Mouse (Mus musculus) layer of hippocampus, postnatal 25 days (tissue): ENCODE measurements around the gene Dhrs4. TPM values are rescaled to one million over a fixed set of nuclear protein-coding genes. Genes with fewer than 3 reads are reported as not detected.

ENCODE experiments used
- DNase-seq, 2 experiments: peaks; one replicate each; pipeline ENCODE4 v3.0.0; 2022; ENCODE audit warnings: mixed read lengths in 2 of 2, low spot score in 1 of 2; ENCODE audit errors: extremely low spot score in 1 of 2
- total RNA-seq, 2 experiments: library from RNA; stranded (reverse); gene quantifications; 2 replicates each; pipeline ENCODE4 v1.2.3; 2021

The Dhrs4 gene
- total RNA-seq, 2 experiments from 2014 or later, result 20.7 to 22.1 TPM

GRCm38 (mm10) chr14:55524062-55524461 is 45.5 kb downstream of the Dhrs4 start:
- no peak for DNase-seq

- DNase-seq, result no peak
These were observed 46.2 kb downstream of the Dhrs4 start, which contains the start of gene Nrl for GRCm38 (mm10) chr14:55524785-55525184. Nrl (minus strand) TSS chr14:55524981.

GRCm38 (mm10) chr14:55526674-55527073 is 48.1 kb downstream of the Dhrs4 start:
- DNase-seq, result no peak

GRCm38 (mm10) chr14:55527940-55528339 is 49.4 kb downstream of the Dhrs4 start:
- no peak for DNase-seq

- peak in 1 of 2 experiments; percentile 62 for DNase-seq
These were observed 57.7 kb downstream of the Dhrs4 start for GRCm38 (mm10) chr14:55536116-55536745.

Other genes starting within 250 kb of the Dhrs4 start
- gene Carmil3, start 11.9 kb downstream of the Dhrs4 start, total RNA-seq, result 10 to 100 TPM; 47.0 to 66.6 TPM
- 100 to 1,000 TPM; 664 to 669 TPM for gene Cpne6, start 31.7 kb downstream of the Dhrs4 start, total RNA-seq
- gene Nrl, start 46.2 kb downstream of the Dhrs4 start, total RNA-seq, result 1 to 10 TPM; 2.1 to 2.2 TPM
- 10 to 100 TPM; 37.2 to 37.8 TPM for gene Pck2, start 61.5 kb downstream of the Dhrs4 start, total RNA-seq
- gene Dcaf11, start 81.2 kb downstream of the Dhrs4 start, total RNA-seq, result 10 to 100 TPM; 72.7 to 86.4 TPM
- gene A730061H03Rik, start 81.6 kb downstream of the Dhrs4 start, total RNA-seq, result under 1 TPM; 0.89 to 0.92 TPM
- gene Fitm1, start 96.9 kb downstream of the Dhrs4 start, total RNA-seq, result not detected
- gene Psme1, start 99.4 kb downstream of the Dhrs4 start, total RNA-seq, result 10 to 100 TPM; 49.3 to 56.6 TPM
- gene Emc9, start 106.5 kb downstream of the Dhrs4 start, total RNA-seq, result 10 to 100 TPM; 47.2 to 56.6 TPM
- gene Psme2, start 112.4 kb downstream of the Dhrs4 start, total RNA-seq, result 10 to 100 TPM; 47.9 to 55.6 TPM
- 10 to 100 TPM; 36.4 to 41.9 TPM for gene Rnf31, start 113.0 kb downstream of the Dhrs4 start, total RNA-seq
- 10 to 100 TPM in 1 of 2 experiments, 1 to 10 TPM in 1; 9.6 to 12.2 TPM for gene Irf9, start 124.8 kb downstream of the Dhrs4 start, total RNA-seq
- gene Rec8, start 139.3 kb downstream of the Dhrs4 start, total RNA-seq, result 1 to 10 TPM; 1.2 to 2.7 TPM
- gene Ipo4, start 157.2 kb downstream of the Dhrs4 start, total RNA-seq, result 100 to 1,000 TPM; 118 to 121 TPM
- 1 to 10 TPM; 2.1 to 6.3 TPM for gene Gm49378, start 159.1 kb downstream of the Dhrs4 start, total RNA-seq
- gene Tm9sf1, start 165.0 kb downstream of the Dhrs4 start, total RNA-seq, result 10 to 100 TPM; 42.2 to 49.7 TPM
- gene Tssk4, start 171.4 kb downstream of the Dhrs4 start, total RNA-seq, result under 1 TPM; 0.71 to 0.94 TPM
- gene Mdp1, start 181.8 kb downstream of the Dhrs4 start, total RNA-seq, result 10 to 100 TPM; 49.2 to 50.4 TPM
- 10 to 100 TPM; 26.8 to 29.3 TPM for gene Gmpr2, start 193.2 kb downstream of the Dhrs4 start, total RNA-seq
- 100 to 1,000 TPM; 303 to 311 TPM for gene Nedd8, start 193.4 kb downstream of the Dhrs4 start, total RNA-seq
- gene Tinf2, start 203.1 kb downstream of the Dhrs4 start, total RNA-seq, result 10 to 100 TPM; 14.0 to 14.9 TPM
- under 1 TPM; 0.17 to 0.23 TPM for gene Tgm1, start 235.2 kb downstream of the Dhrs4 start, total RNA-seq
- 10 to 100 TPM; 40.1 to 45.0 TPM for gene Rabggta, start 243.5 kb downstream of the Dhrs4 start, total RNA-seq